Mouse (Mus musculus) adrenal gland, adult 2 months (tissue): ENCODE measurements around the gene Cux1. TPM values are rescaled to one million over a fixed set of nuclear protein-coding genes. Genes with fewer than 3 reads are reported as not detected.

Source experiments
- DNase-seq: peaks from one replicate; pipeline ENCODE4 v3.0.0; 2021
- long read RNA-seq: library from polyadenylated mRNA; stranded (forward); transcript quantifications from one replicate; pipeline ENCODE4 v2.0.0, GENCODE M21; 2021
- polyA plus RNA-seq: library from polyadenylated mRNA; depleted of rRNA; stranded (reverse); fragments of >200 nt; gene quantifications from 2 replicates; pipeline ENCODE4 v1.2.3, GENCODE M21; 2012; rRNA removed
- total RNA-seq, 2 experiments: library from RNA; stranded (reverse); gene quantifications; 2 replicates each; pipeline ENCODE4 v1.2.3; 2021

The Cux1 gene
- total RNA-seq = 100 to 1,000 TPM; 101 to 105 TPM
- 46.2 and 52.3 TPM in 2 replicates for polyA plus RNA-seq
- long read RNA-seq, transcript Cux1-207 (23 exons, 2,821 nt) = minor isoform, 11 of 46 reads
- long read RNA-seq, transcript Cux1-211 (23 exons, 2,831 nt) = major isoform, 23 of 46 reads
- long read RNA-seq, partial matches to known transcripts = 2 of 46 reads
- long read RNA-seq, other reads (novel, unspliced or antisense) = 10 of 46 reads

GRCm38 (mm10) chr5:136567176-136568025, at the start of gene Cux1:
Cux1 (minus strand) TSS chr5:136567490.
- peak; percentile 91 for DNase-seq

- no peak for DNase-seq
Measured at GRCm38 (mm10) chr5:136612391-136612790, 45.1 kb upstream of the Cux1 start.

GRCm38 (mm10) chr5:136608814-136609434, 41.6 kb upstream of the Cux1 start:
- DNase-seq = no peak

- DNase-seq = no peak
Measured at GRCm38 (mm10) chr5:136605144-136605543, 37.9 kb upstream of the Cux1 start.

- no peak for DNase-seq
Measured at GRCm38 (mm10) chr5:136603176-136603964, 36.1 kb upstream of the Cux1 start.

GRCm38 (mm10) chr5:136600511-136600910, 33.2 kb upstream of the Cux1 start:
- no peak for DNase-seq

DNA sequence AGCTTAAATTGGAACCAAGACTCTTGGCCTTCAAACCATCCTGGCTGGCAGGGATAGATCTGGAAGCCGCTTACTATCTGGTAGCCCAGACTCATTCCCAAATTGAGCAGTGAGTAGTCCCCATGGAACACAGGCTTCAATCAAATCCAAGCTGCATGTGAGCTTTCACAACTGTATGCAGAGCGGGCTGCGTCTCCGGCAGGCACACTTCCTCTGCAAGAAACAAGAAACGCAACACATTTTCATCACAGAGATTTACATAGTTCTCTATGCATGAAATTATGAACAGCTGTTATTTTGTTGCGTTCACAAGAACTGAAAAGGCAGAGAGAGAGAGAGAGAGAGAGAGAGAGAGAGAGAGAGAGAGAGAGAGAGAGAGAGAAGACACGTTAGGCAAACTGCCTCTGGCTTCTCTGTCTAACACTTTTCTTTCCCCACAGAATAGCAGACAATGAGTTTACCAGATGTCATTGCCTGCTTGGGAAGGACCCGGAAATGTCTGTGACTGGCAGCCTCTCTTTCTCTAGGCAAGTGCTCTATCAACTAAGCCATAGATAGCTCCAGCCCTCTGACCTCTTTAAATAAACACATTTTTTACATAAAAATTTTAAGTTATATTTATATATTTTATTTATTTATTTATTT, 27.7 kb upstream of the Cux1 start:
- DNase-seq = no peak

DNA sequence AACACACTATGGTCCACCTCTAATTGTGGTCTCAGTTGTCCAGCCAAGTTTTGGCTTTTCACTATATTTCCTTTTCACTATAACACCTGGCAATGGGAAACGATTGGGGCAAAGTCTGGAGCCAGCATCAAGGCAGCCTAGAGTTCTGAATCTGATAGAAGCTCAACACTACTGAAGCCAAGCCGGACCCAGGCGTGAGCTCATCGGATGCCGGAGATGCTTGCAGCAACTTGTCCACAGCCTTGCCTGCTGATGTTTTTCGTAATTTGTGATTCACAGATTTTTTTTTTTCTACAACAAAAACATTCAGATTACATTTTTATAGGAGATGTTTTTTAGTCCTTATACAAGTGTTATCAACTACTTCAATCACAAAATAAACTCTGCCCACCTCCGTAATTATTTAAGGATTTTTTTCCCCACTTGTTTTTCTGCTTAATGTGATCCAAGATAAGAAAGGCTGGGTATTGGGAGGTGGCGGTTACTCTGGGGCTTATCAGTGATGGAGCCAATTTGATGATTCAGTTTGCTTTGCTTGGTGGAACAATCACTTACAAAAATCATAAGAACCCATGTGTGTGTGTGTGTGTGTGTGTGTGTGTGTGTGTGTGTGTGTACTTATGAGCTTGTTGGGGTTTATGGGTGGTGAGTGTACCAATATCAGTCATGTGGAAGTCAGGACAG, 24.7 kb upstream of the Cux1 start:
- no peak for DNase-seq

DNA sequence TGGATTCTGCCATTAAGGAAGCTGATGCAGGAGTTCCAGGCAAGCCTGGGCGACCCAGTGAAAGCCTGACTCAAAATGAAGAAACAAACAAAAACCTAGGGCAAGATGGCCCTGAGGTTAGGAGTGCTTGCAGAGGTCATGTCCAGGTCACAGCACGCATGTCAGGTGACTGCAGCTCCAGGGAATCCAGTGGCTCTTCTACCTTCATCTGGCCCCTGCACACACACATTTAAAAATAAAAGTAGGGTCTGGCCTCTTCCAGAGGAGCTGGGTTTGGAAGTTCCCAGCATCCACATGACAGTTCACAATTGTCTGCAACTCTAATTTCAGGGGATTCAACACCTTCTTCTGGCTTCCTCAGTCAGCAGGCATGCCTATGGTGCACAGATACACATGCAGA, 21.7 kb upstream of the Cux1 start:
- no peak for DNase-seq

- no peak for DNase-seq
Measured at GRCm38 (mm10) chr5:136588471-136588870, 21.2 kb upstream of the Cux1 start.

DNA sequence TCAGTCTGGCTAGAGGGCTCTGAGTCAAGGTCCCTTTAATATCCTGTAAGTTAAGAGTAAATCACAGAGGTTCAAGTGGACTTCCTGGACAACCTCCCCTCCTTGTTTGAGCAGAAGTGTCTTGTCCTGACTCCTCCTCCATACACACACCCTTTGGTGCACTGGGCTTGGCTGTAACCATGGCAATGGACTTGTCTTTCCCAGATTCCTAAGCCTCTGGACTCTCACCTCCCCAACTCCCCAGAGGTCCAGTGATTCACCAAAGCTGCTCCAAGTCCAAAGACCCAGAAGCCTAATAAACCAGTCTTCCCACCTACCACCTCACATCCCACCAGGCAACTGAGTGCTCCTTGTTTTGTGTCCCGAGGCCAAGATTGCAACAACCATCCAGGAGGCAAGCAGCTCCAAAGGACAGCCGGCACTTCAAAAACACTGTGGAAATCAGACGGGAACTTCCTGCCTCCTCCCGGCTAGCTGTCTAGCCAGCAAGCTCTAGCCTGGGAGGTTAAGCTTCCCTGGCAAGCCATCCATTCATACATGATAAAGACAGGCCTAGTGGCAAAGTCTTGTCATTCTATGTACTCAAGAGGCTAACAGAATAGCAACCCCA, 17.5 kb upstream of the Cux1 start:
- DNase-seq = no peak

DNA sequence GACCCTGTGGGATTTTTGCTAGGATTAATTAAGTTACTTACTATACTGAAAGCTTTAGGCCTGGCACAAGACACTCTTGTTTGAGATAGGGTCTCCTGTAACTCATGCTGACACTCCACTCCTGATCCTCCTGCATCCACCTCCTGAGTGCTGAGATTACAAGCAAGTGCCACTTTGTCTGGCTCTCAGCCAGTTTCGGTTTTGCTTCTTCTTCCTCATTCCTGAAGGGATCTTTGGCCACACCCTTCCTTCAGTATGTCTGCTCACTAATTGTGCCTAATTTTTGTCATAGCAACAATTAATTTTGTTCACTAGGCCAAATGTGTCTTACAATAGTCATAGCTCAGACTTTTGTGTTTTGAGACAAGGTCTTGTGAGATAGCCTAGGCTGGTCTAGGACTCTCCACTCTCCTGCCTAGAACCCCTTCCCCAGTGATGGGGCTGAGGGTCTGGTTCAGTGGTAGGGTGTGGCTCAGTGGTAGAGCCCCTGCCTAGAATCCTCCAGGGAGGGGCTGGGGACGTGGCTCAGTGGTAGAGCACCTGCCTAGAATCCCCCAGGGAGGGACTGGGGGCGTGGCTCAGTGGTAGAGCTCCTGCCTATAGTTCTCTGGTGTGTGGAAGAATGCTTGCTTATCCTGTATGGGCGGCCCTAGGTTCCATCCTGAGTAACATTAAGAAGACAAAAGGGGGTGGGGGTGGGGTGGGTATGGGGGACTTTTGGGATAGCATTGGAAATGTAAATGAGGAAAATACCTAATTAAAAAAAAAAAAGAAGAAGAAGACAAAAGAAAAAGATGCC, 16.6 kb upstream of the Cux1 start:
- DNase-seq = no peak

DNA sequence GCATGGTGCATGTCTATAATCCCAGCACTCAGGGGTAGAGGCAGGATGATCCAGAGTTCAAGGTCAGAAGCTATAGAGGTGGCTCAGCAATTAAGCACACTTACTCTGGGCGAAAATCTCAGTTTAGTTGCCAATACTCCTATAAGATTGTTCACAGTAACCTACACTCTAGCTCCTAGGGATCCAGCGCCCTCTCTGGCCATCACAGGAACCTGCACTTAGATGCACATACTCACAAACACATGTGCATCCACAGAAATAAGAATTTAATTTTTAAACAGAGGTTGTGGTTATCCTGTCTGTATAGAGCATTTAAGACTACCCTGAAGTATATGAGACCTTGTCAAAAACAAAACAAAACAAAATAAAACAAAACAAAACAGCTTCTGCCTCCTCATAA, 16.0 kb upstream of the Cux1 start:
- no peak for DNase-seq

DNA sequence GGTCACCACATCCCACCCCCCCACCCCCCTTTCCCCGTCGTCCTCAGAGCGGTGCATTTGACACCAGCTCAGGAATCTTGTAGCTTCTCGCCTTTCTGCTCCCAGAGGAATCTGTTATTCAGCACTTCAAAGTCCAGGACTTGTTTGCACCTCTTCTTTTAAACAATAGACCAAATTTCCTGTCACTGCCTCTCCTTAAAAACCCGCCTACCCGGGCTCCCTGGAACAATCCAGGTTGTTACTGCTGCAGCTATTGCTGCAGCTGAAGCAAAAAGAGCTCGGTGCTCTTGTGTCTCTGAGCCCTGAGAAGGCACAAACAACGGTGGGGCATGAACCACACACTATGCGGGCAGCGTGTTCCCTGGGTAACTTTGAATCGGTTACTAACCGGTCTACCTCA, 14.9 kb upstream of the Cux1 start:
- DNase-seq = no peak

- DNase-seq = no peak
Measured at GRCm38 (mm10) chr5:136581625-136582024, 14.3 kb upstream of the Cux1 start.

- DNase-seq = no peak
Measured at GRCm38 (mm10) chr5:136581166-136581565, 13.9 kb upstream of the Cux1 start.

DNA sequence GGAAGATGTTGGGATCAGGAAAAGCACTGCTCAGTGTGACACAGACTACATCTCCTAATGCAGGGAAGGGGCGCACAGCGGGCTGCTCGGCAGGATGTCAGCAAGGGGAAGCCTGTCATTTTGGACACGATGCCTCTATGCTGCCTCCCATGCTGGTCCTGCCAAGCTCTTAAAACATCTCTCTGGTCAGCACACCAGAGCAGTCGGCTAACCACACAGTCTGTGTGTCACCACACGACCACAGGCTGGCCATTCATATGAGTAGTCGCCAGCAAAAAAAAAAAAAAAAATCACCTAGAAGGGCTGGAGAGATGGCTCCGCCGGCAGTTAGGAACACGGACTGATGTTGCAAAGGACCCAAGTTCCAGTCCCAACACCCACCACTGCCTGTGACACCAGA, 10.9 kb upstream of the Cux1 start:
- DNase-seq = no peak

DNA sequence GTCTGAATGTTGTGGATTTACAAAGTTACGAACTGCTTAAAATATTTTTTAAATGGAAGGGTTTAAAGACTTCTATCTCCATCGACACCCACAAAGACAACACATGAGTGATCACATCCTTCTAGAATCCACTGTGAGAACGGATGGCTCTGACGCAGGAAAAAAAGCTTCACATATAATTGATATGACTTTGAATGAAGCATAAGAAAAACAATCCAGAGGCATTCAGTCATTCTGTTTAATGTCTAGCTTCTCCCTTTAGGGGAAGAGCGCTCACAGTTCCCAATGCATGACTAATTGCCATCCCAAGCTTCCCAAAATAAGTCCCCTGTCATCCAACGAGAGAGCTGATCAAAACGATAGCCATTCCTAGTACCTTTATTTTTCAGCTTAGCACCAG, 2.9 kb upstream of the Cux1 start:
- no peak for DNase-seq

- DNase-seq = peak; percentile 92
Measured at GRCm38 (mm10) chr5:136568776-136569175, 1.5 kb upstream of the Cux1 start.
